Mouse (Mus musculus) E14TG2a.4 (cell line): ENCODE data around the gene Gm5244.

Experiments used
- H3K27me3 ChIP-seq: 2 replicates; pipeline ENCODE4 v1.6.1; 2014; ENCODE audit warnings: low read length, control low read depth; ENCODE audit not compliant: insufficient read depth
- H3K36me3 ChIP-seq: 2 replicates; pipeline ENCODE4 v1.6.1; 2014; ENCODE audit warnings: low read length, control low read depth; ENCODE audit not compliant: insufficient read depth
- H3K4me1 ChIP-seq: replicated peaks from 2 replicates; pipeline ENCODE4 v1.6.1; 2014; ENCODE audit warnings: low read depth, low read length, control low read depth
- H3K4me3 ChIP-seq: replicated peaks from 2 replicates; pipeline ENCODE4 v1.5.1; 2014; ENCODE audit warnings: mild to moderate bottlenecking, low read length
- H3K9me3 ChIP-seq: 2 replicates; pipeline ENCODE4 v1.6.1; 2014; ENCODE audit warnings: low read length, control low read depth
- CTCF ChIP-seq: conservative IDR thresholded peaks from 2 replicates; pipeline ENCODE4 v1.5.1; 2014; ENCODE audit warnings: low read length
- NANOG ChIP-seq: IDR thresholded peaks from 2 replicates; pipeline ENCODE4 v1.6.1; 2014; ENCODE audit warnings: borderline replicate concordance, low read length, mixed read lengths
- POU5F1 ChIP-seq: IDR thresholded peaks from 2 replicates; pipeline ENCODE4 v1.6.1; 2014; ENCODE audit warnings: low read length, borderline replicate concordance

Gene Gm5244

DNA sequence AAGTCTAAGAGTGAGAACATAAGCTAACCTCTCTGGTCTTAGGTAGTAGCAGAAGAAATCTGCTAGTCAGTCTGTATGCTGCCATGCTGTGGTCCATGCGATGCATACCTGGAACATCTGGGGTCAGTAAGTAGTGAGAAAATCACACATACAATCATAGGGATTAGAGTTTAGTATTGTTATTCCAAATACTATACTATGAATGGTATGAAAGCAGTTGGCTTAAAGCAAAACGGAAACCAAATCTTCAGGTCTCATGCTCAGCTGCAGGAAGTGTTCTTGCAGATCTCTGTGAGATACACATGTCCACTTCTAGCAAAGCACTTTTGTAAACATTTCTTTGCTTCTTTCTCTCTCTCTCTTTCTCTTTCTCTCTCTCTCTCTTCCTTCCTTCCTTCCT, 40.3 kb upstream of the Gm5244 start:
- no peaks in the 10 kb centered on the region for H3K27me3 ChIP-seq
- no peaks in the 10 kb centered on the region for H3K36me3 ChIP-seq
- no peak overlapping the region for H3K4me3 ChIP-seq
- H3K4me1 ChIP-seq, result no peaks in the 10 kb centered on the region
- H3K9me3 ChIP-seq, result no peaks in the 10 kb centered on the region
- TF ChIP-seq CTCF, result no peak
- no peak for TF ChIP-seq NANOG
- no peak for TF ChIP-seq POU5F1

GRCm38 (mm10) chr19:12812644-12813364, 33.7 kb upstream of the Gm5244 start:
- H3K9me3 ChIP-seq, result no peaks in the 10 kb centered on the region
- no peak overlapping the region for H3K4me3 ChIP-seq
- 0 out of 2 replicates have a peak, but pooled peaks cover 3% of the 10 kb centered on the region for H3K4me1 ChIP-seq
- TF ChIP-seq NANOG (no peak), POU5F1 (no peak), CTCF (no peak)
- H3K27me3 ChIP-seq, result no peaks in the 10 kb centered on the region
- H3K36me3 ChIP-seq, result no peaks in the 10 kb centered on the region

- Histone ChIP-seq H3K4me1 (0 out of 2 replicates have a peak, but pooled peaks cover 3% of the 10 kb centered on the region), H3K9me3 (no peaks in the 10 kb centered on the region), H3K4me3 (no peak overlapping the region), H3K36me3 (no peaks in the 10 kb centered on the region), H3K27me3 (no peaks in the 10 kb centered on the region)
- no peak for TF ChIP-seq CTCF
- no peak for TF ChIP-seq NANOG
- TF ChIP-seq POU5F1, result no peak
Measured at GRCm38 (mm10) chr19:12813883-12814282, 32.6 kb upstream of the Gm5244 start.

DNA sequence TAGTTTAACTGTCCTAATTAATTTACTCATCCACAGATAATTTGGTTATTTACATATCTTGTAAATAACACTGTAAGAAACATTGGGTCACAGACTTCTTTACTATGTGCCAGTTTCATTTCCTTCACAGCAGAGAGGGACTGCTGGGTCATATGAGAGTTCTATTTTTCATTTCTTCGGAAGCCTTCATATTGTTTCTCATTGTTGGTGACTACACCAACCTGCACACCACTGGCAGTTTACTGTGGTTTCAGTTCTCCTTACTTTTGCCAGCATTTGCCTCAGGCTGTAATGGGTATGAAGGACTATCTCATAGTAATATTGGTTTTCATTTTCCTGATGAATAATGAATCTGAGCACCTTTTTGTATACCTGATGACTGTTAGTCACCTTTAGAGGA, 28.0 kb upstream of the Gm5244 start:
- Histone ChIP-seq H3K9me3 (no peaks in the 10 kb centered on the region), H3K36me3 (no peaks in the 10 kb centered on the region), H3K27me3 (no peaks in the 10 kb centered on the region), H3K4me3 (no peak overlapping the region), H3K4me1 (0 out of 2 replicates have a peak, but pooled peaks cover 3% of the 10 kb centered on the region)
- TF ChIP-seq POU5F1, result no peak
- TF ChIP-seq NANOG, result no peak
- no peak for TF ChIP-seq CTCF

DNA sequence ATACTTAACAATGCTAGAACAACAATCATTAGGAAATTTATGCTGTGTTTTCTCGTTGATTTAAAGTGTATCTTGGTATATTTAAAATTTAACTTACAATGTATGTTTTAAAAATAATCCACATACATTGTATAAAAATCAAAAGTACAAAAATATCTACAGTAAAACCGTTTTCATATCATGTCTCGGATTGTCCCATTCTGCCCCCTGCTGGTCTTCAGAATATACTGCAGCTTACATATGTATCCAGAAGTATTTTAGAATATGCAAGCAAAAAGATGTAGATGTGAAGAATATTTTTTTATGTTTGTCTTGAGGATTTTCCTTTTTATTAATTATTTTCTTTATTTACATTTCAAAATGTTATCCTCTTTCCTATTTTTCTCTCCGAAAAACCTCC, 26.1 kb upstream of the Gm5244 start:
- Histone ChIP-seq H3K9me3 (no peaks in the 10 kb centered on the region), H3K36me3 (no peaks in the 10 kb centered on the region), H3K4me3 (no peak overlapping the region), H3K27me3 (no peaks in the 10 kb centered on the region), H3K4me1 (no peaks in the 10 kb centered on the region)
- peak; percentile 74 for TF ChIP-seq CTCF
- no peak for TF ChIP-seq POU5F1

- peak; percentile 12; the same call in 1 of the 2 replicates for TF ChIP-seq CTCF
- TF ChIP-seq POU5F1, result no peak
- H3K4me3 ChIP-seq, result no peak overlapping the region
- H3K27me3 ChIP-seq, result no peaks in the 10 kb centered on the region
- H3K36me3 ChIP-seq, result no peaks in the 10 kb centered on the region
- H3K9me3 ChIP-seq, result no peaks in the 10 kb centered on the region
- no peaks in the 10 kb centered on the region for H3K4me1 ChIP-seq
Measured at GRCm38 (mm10) chr19:12824549-12824948, 21.9 kb upstream of the Gm5244 start.

GRCm38 (mm10) chr19:12830823-12831430, 15.6 kb upstream of the Gm5244 start:
- H3K36me3 ChIP-seq, result no peaks in the 10 kb centered on the region
- H3K4me1 ChIP-seq, result no peaks in the 10 kb centered on the region
- TF ChIP-seq POU5F1, result no peak
- TF ChIP-seq NANOG, result no peak
- no peak for TF ChIP-seq CTCF
- H3K27me3 ChIP-seq, result no peaks in the 10 kb centered on the region
- H3K4me3 ChIP-seq, result no peak overlapping the region
- H3K9me3 ChIP-seq, result no peaks in the 10 kb centered on the region

DNA sequence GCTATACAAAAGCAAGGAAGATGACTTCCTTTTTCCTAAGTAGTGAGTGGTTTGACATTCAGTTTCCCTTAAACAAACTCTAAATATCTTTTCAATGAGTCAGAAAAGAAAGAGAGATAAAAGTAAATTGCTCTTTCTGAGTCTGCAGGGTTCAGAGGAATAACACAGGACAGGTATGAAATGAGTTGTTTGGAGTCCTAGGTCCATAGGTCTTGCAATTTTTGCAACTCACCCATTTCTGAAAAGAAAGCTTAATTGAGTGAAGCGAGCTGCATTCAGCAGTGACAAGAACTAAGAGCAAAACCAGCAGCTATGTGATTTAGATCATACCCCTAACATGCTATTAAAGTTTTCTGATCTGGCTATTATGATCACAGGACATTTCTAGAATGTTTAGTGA, 14.9 kb upstream of the Gm5244 start:
- TF ChIP-seq NANOG (no peak), POU5F1 (no peak), CTCF (no peak)
- H3K9me3 ChIP-seq, result no peaks in the 10 kb centered on the region
- H3K4me1 ChIP-seq, result no peaks in the 10 kb centered on the region
- H3K36me3 ChIP-seq, result no peaks in the 10 kb centered on the region
- H3K4me3 ChIP-seq, result no peak overlapping the region
- no peaks in the 10 kb centered on the region for H3K27me3 ChIP-seq
